Mouse (Mus musculus) heart, embryonic 14.5 days (tissue): ENCODE results near the gene Olfr56. TPM values are rescaled to one million over a fixed set of nuclear protein-coding genes. Genes with fewer than 3 reads are reported as not detected.
"Not testable (repeated sequence)": the region's sequence is repeated elsewhere in the genome, so short reads cannot be mapped to it uniquely, and the experiment has no call there.

Source experiments
- ATAC-seq: fragments of 200-750 bp; cut with Nextera tagmentation; 2 replicates; pipeline ENCODE4 v1.8.0; 2017; ENCODE audit warnings: low read depth, moderate TSS enrichment; ENCODE audit not compliant: insufficient number of reproducible peaks, insufficient read depth, low FRiP score
- H3K27ac ChIP-seq, 2 experiments: fragments of 200-500 bp in 1 of 2; fragments of 300-500 bp in 1 of 2; sonication (generic) in 1 of 2; replicated peaks in 1 of 2; 2 replicates each; pipeline ENCODE4 v1.5.1; 2012 to 2014; ENCODE audit warnings: low read depth in 2 of 2, low read length in 2 of 2, control low read depth in 1 of 2, mild to moderate bottlenecking in 1 of 2, mixed read lengths in 1 of 2; ENCODE audit not compliant: control insufficient read depth in 1 of 2, insufficient read depth in 1 of 2
- H3K27me3 ChIP-seq: fragments of 300-500 bp; sonication (generic); 2 replicates; pipeline ENCODE4 v1.6.1; 2014; ENCODE audit warnings: mild to moderate bottlenecking, low read length, control low read depth; ENCODE audit not compliant: control insufficient read depth, insufficient read depth
- H3K36me3 ChIP-seq: fragments of 300-500 bp; sonication (generic); 2 replicates; pipeline ENCODE4 v1.6.1; 2014; ENCODE audit warnings: mild to moderate bottlenecking, control low read depth, low read length, mixed read lengths; ENCODE audit not compliant: control insufficient read depth, insufficient read depth
- H3K4me1 ChIP-seq, 2 experiments: fragments of 200-500 bp in 1 of 2; fragments of 300-500 bp in 1 of 2; sonication (generic) in 1 of 2; 2 replicates each; pipeline ENCODE4 v1.6.1; 2012 to 2014; ENCODE audit warnings: low read length in 2 of 2, control low read depth in 1 of 2, mixed read lengths in 1 of 2; ENCODE audit not compliant: control insufficient read depth in 2 of 2, insufficient read depth in 2 of 2
- H3K4me2 ChIP-seq: fragments of 300-500 bp; sonication (generic); 2 replicates; pipeline ENCODE4 v1.6.1; 2014; ENCODE audit warnings: mild to moderate bottlenecking, low read length
- H3K4me3 ChIP-seq, 2 experiments: fragments of 200-500 bp in 1 of 2; fragments of 300-500 bp in 1 of 2; sonication (generic) in 1 of 2; 2 replicates each; pipeline ENCODE4 v1.5.1; 2012 to 2014; ENCODE audit warnings: low read length in 2 of 2, mild to moderate bottlenecking in 2 of 2, control low read depth in 1 of 2, low read depth in 1 of 2, moderate library complexity in 1 of 2; ENCODE audit not compliant: control insufficient read depth in 1 of 2, insufficient read depth in 1 of 2
- H3K9ac ChIP-seq: fragments of 300-500 bp; sonication (generic); 2 replicates; pipeline ENCODE4 v1.6.1; 2014; ENCODE audit warnings: mild to moderate bottlenecking, low read length
- H3K9me3 ChIP-seq: fragments of 300-500 bp; sonication (generic); 2 replicates; pipeline ENCODE4 v1.6.1; 2016; ENCODE audit warnings: low read length, control low read depth; ENCODE audit not compliant: control insufficient read depth
- WGBS: fragments of 180-500 bp; shearing (Covaris S2); extraction: QIAGEN DNeasy Blood & Tissue Kit; methylation state at CpG from one replicate; pipeline ENCODE4 v1.1.7; 2014; 5-methylcytosine and 5-hydroxymethylcytosine counted together
- polyA plus RNA-seq: library from polyadenylated mRNA; unstranded; fragments of >200 nt; fragmentation: Nextera tagmentation; extraction: Ambion mirVana; gene quantifications from 2 replicates; pipeline ENCODE4 v1.2.1, GENCODE M21; 2014

Gene Olfr56
- not detected in 2 replicates for polyA plus RNA-seq

- not testable (repeated sequence) for ATAC-seq, H3K27me3 ChIP-seq, H3K4me3 ChIP-seq, H3K9ac ChIP-seq, H3K9me3 ChIP-seq, H3K4me2 ChIP-seq, H3K36me3 ChIP-seq, H3K4me1 ChIP-seq, H3K27ac ChIP-seq
- WGBS = no CpG with 5 or more reads among the region's 1 CpGs
Observed at GRCm38 (mm10) chr11:48978240-48978939, at the start of gene Olfr56. Gene Olfr56 (plus strand): TSS chr11:48978889.

GRCm38 (mm10) chr11:48933422-48933821 lies 45.3 kb upstream of the Olfr56 start:
- not testable (repeated sequence) for H3K27me3 ChIP-seq, H3K4me2 ChIP-seq, H3K9ac ChIP-seq, H3K4me1 ChIP-seq, H3K36me3 ChIP-seq, H3K4me3 ChIP-seq, H3K27ac ChIP-seq, ATAC-seq, H3K9me3 ChIP-seq
- WGBS = 52% methylated on average over 1 of the region's 1 CpGs

DNA sequence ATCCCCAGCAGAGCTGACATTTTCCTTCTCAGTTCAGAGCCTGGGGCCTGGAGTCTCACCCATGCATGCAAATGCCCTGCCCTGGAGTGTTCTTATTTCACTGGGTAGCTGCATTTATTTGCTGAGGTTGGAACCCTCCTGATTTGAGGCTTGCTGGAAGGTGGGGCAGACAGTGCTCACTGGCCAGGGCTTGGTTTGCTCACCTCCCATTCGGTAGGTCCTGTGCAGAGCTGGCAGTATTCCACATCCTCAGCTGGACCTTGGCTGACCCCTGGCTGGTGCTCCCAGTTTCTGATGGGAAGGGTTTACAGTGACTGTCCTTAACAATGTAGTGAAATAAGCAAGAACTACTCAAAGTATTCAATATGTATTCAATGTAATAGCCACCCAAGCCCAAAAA lies 44.8 kb upstream of the Olfr56 start:
- not testable (repeated sequence) for H3K4me3 ChIP-seq, H3K4me2 ChIP-seq, H3K36me3 ChIP-seq, ATAC-seq, H3K4me1 ChIP-seq, H3K9me3 ChIP-seq, H3K9ac ChIP-seq, H3K27me3 ChIP-seq, H3K27ac ChIP-seq
- 50% methylated on average over 1 of the region's 1 CpGs for WGBS

- not testable (repeated sequence) for H3K27me3 ChIP-seq, ATAC-seq, H3K4me2 ChIP-seq, H3K4me3 ChIP-seq, H3K36me3 ChIP-seq, H3K4me1 ChIP-seq, H3K9ac ChIP-seq, H3K9me3 ChIP-seq, H3K27ac ChIP-seq
- WGBS = no CpG with 5 or more reads among the region's 3 CpGs
Observed at GRCm38 (mm10) chr11:48935291-48935690, 43.4 kb upstream of the Olfr56 start.

DNA sequence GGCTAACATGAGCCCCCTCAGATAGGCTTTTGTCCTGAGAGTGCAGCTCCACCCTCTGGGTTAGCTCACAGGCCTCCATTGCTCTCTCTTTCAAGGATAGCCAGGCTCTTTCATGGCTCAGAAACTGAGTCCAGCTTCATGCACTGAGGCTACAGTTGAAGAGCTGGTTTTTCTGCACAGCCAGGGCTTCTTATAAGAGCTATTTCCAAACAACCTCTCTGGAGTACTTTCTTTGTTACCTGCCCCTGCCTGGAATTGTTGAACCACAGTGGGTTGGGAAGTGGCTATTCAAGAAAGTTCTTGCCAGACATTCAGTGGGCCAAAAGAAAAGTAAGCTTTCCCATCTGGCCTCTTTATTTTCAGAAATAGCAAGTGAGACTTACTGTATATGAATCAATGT lies 39.4 kb upstream of the Olfr56 start:
- ATAC-seq, H3K4me2 ChIP-seq, H3K9ac ChIP-seq, H3K4me3 ChIP-seq, H3K27ac ChIP-seq, H3K36me3 ChIP-seq, H3K4me1 ChIP-seq, H3K9me3 ChIP-seq, H3K27me3 ChIP-seq: not testable (repeated sequence)

DNA sequence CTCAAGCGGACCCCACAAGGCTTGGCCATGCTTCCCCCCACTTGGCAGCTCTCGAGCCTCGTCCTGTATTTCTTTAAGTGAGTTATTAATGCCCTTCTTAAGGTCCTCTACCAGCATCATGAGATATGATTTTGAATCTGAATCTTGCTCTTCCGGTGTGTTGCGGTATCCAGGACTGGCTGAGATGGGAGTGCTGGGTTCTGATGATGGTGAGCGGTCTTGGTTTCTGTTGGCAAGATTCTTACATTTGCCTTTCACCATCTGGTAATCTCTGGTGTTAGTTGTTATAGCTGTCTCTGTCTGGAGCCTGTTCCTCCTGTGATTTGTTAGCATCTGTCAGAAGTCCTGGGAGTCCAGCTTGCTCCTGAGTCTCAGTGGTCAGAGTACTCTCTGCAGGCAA lies 32.6 kb upstream of the Olfr56 start, which contains the start of gene Psme2b:
Psme2b (minus strand) TSS at position 101 of the 400 bp plus-strand sequence.
- H3K4me1 ChIP-seq, H3K27me3 ChIP-seq, H3K36me3 ChIP-seq, H3K4me3 ChIP-seq, H3K4me2 ChIP-seq, H3K9me3 ChIP-seq, ATAC-seq, H3K27ac ChIP-seq, H3K9ac ChIP-seq: not testable (repeated sequence)
- 95% methylated on average over 6 of the region's 6 CpGs for WGBS

DNA sequence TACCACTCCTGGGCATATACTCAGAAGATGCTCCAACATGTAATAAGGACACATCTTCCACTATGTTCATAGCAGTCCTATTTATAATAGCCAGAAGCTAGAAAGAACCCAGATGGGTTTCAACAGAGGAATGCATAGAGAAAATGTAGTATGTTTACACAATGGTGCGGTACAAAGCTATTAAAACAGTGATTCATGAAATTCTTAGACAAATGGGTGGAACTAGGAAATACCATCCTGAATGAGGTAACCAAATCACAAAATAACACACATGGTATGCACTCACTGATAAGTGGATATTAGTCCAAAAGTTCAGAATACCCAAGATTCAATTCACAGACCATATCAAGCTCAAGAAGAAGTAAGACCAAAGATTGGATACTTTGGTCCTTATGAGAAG lies 4.0 kb upstream of the Olfr56 start:
- not testable (repeated sequence) for H3K4me3 ChIP-seq, H3K9ac ChIP-seq, H3K36me3 ChIP-seq, H3K27me3 ChIP-seq, H3K4me2 ChIP-seq, H3K4me1 ChIP-seq, H3K27ac ChIP-seq, H3K9me3 ChIP-seq, ATAC-seq
- no CpG with 5 or more reads among the region's 1 CpGs for WGBS

GRCm38 (mm10) chr11:48979251-48979650 lies 562 bp downstream of the Olfr56 start, which contains the start of gene 9930111J21Rik1:
Gene 9930111J21Rik1 (minus strand): TSS chr11:48979398.
- ATAC-seq = not testable (repeated sequence)

More at GRCm38 (mm10) chr11:48979251-48979650, 562 bp downstream of the Olfr56 start, which contains the start of gene 9930111J21Rik1:
- H3K4me3 ChIP-seq, H3K27me3 ChIP-seq, H3K36me3 ChIP-seq, H3K4me2 ChIP-seq, H3K9ac ChIP-seq, H3K27ac ChIP-seq, H3K4me1 ChIP-seq, H3K9me3 ChIP-seq: not testable (repeated sequence)
- WGBS = no CpG with 5 or more reads among the region's 3 CpGs
